Mouse (Mus musculus) heart, postnatal 36 days (tissue): ENCODE measurements at regions not wholly inside any gene's neighbourhood (a gene's known extent, or its start where the extent isn't known, plus 50 kb on each side); places are given as distances from the start of the nearest gene placed in this dataset.

Experiments
- DNase-seq, 2 experiments: peaks; one replicate each; pipeline ENCODE4 v3.0.0; 2021 to 2022
- intact Hi-C: fragments of 180-260 bp; cut with DNase I; formaldehyde crosslinking; loops from one replicate; pipeline ENCODE4 v1.15.1; 2025

- intact Hi-C loops: no loop called here
- peak in 1 of 2 experiments; percentile 36 for DNase-seq
Measured at GRCm38 (mm10) chr10:91241611-91242005, 60.5 kb upstream of the Tmpo start.

- intact Hi-C loops: no loop called here
Measured at GRCm38 (mm10) chr10:91240856-91241610, 59.9 kb upstream of the Tmpo start.

DNA sequence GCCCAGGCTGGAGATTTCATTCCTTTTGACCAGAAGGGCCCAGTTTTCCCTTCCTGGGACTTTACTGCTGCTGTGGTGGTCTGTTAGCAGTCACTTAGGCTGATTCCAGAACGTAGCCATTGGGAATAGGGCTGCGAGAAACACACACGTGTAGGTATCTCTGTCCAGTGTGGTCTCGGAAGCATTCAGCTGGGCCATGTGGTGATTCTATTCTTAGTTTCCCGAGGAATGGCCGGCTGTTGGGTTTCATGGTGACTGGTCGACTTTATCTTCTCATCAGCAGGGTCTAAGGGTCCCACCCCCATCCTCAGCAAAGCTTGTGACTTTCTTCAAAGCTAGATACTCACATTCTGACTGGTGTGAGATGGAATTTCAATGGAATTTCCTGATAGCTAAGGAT lies 59.2 kb upstream of the Tmpo start:
- DNase-seq: no peak
- intact Hi-C loops: no loop called here

More at GRCm38 (mm10) chr10:91240856-91241610, 59.9 kb upstream of the Tmpo start:
- peak; percentile 72 to 78 for DNase-seq

GRCm38 (mm10) chr10:91236844-91237243 lies 55.7 kb upstream of the Tmpo start:
- peak; percentile 52 to 58 for DNase-seq
- intact Hi-C loops: loop anchor here (2.0 to 10.0 kb wide), 3 partner anchors 50 to 512 kb away; no protein-coding TSS in a partner anchor

- intact Hi-C loops: loop anchor here (5.0 to 10.0 kb wide), 2 partner anchors 47 to 510 kb away; no protein-coding TSS in a partner anchor
- no peak for DNase-seq
Measured at GRCm38 (mm10) chr10:91234709-91235108, 53.6 kb upstream of the Tmpo start.
